Mouse (Mus musculus): Measurements from ENCODE around the gene Gm20388.

Gene Gm20388

GRCm38 (mm10) chr8:122443262-122444006, 2532.8 kb downstream of the Gm20388 start, which contains the start of gene Mvd:
Gene Mvd, minus strand, starts transcription at chr8:122443422.
- peak; percentile 94 for DNase-seq (ENCODE audit: low spot score)

- peak; percentile 82 for DNase-seq (ENCODE audit: low spot score)
Observed at GRCm38 (mm10) chr8:122444058-122444748, 2533.6 kb downstream of the Gm20388 start.

- no peak for DNase-seq (ENCODE audit: low spot score)
Observed at GRCm38 (mm10) chr8:122445203-122445602, 2534.6 kb downstream of the Gm20388 start.

- no peak for DNase-seq (ENCODE audit: low spot score)
Observed at GRCm38 (mm10) chr8:122451161-122451703, 2540.6 kb downstream of the Gm20388 start.

- DNase-seq (ENCODE audit: low spot score): no peak
Observed at GRCm38 (mm10) chr8:122452154-122452553, 2541.5 kb downstream of the Gm20388 start.

GRCm38 (mm10) chr8:122454409-122454808, 2543.8 kb downstream of the Gm20388 start:
- no peak for DNase-seq (ENCODE audit: low spot score)

- DNase-seq (ENCODE audit: low spot score): peak; percentile 21
Observed at GRCm38 (mm10) chr8:122457171-122457570, 2546.5 kb downstream of the Gm20388 start.

- DNase-seq (ENCODE audit: low spot score): no peak
Observed at GRCm38 (mm10) chr8:122459218-122459900, 2548.7 kb downstream of the Gm20388 start.

GRCm38 (mm10) chr8:122459990-122460389, 2549.3 kb downstream of the Gm20388 start:
- no peak for DNase-seq (ENCODE audit: low spot score)

GRCm38 (mm10) chr8:122460524-122461472, 2550.2 kb downstream of the Gm20388 start, which contains the start of gene Snai3:
Gene Snai3, minus strand, starts transcription at chr8:122460733.
- peak; percentile 68 for DNase-seq (ENCODE audit: low spot score)

- DNase-seq (ENCODE audit: low spot score): no peak
Observed at GRCm38 (mm10) chr8:122461473-122462148, 2551.0 kb downstream of the Gm20388 start.

GRCm38 (mm10) chr8:122462510-122462909, 2551.9 kb downstream of the Gm20388 start:
- DNase-seq (ENCODE audit: low spot score): no peak

- peak; percentile 22 for DNase-seq (ENCODE audit: low spot score)
Observed at GRCm38 (mm10) chr8:122463651-122464640, 2553.3 kb downstream of the Gm20388 start.

- DNase-seq (ENCODE audit: low spot score): no peak
Observed at GRCm38 (mm10) chr8:122464985-122465384, 2554.3 kb downstream of the Gm20388 start.

GRCm38 (mm10) chr8:122467816-122468215, 2557.2 kb downstream of the Gm20388 start:
- DNase-seq (ENCODE audit: low spot score): no peak

GRCm38 (mm10) chr8:122469407-122469806, 2558.8 kb downstream of the Gm20388 start:
- DNase-seq (ENCODE audit: low spot score): no peak

- no peak for DNase-seq (ENCODE audit: low spot score)
Observed at GRCm38 (mm10) chr8:122469965-122470364, 2559.3 kb downstream of the Gm20388 start.

- no peak for DNase-seq (ENCODE audit: low spot score)
Observed at GRCm38 (mm10) chr8:122470691-122471090, 2560.1 kb downstream of the Gm20388 start.

- no peak for DNase-seq (ENCODE audit: low spot score)
Observed at GRCm38 (mm10) chr8:122473911-122474421, 2563.3 kb downstream of the Gm20388 start.

All from urinary bladder, postnatal 25 days (tissue).